Mouse (Mus musculus) E14TG2a.4 (cell line): ENCODE measurements around the gene Camk1d.
A peak's percentile ranks its signal among the peaks of the same experiment; 100 is the strongest.

Source experiments
- CTCF ChIP-seq: conservative IDR thresholded peaks from 2 replicates; pipeline ENCODE4 v1.5.1; 2014; ENCODE audit warnings: low read length
- NANOG ChIP-seq: IDR thresholded peaks from 2 replicates; pipeline ENCODE4 v1.6.1; 2014; ENCODE audit warnings: borderline replicate concordance, low read length, mixed read lengths
- POU5F1 ChIP-seq: IDR thresholded peaks from 2 replicates; pipeline ENCODE4 v1.6.1; 2014; ENCODE audit warnings: low read length, borderline replicate concordance

- TF ChIP-seq NANOG (no peak), CTCF (peak; percentile 36), POU5F1 (no peak)
Measured at GRCm38 (mm10) chr2:5717675-5718074, 3.4 kb upstream of the Camk1d start.
